Mouse (Mus musculus) cerebellum, adult 11-12 months (tissue): ENCODE data around the gene Zic4.

Experiments
- DNase-seq: peaks from one replicate; pipeline ENCODE4 v3.0.0; 2022

Zic4 gene

GRCm38 (mm10) chr9:91364127-91364970 is 2.1 kb downstream of the Zic4 start:
- peak; percentile 66 for DNase-seq

DNA sequence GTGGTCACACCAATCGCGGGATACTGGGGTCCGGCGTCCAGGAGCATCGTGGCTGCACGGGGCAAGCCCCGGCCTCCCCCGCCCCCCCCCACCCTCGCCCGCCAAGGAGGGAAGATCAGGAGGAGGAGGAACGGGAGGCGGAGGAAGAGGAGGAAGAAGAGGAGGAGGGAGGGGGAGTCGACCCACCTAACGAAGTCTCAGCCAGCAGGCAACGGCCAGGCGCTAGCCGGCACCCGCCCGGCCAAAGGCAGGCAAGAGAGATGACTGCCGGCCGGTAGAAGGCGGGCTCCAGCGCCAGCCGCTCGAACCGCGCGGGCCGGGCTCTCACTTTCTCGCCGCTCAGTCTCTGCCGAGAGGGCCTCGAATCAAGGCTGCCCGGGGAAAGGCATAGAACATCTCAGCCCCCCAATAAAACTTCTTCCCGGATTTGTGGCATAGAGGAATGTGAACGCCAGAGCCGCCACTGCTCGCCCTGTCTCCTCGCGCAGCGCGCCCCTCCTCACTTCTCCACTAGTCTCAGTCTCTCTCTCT is 2.8 kb downstream of the Zic4 start:
- peak; percentile 75 for DNase-seq

DNA sequence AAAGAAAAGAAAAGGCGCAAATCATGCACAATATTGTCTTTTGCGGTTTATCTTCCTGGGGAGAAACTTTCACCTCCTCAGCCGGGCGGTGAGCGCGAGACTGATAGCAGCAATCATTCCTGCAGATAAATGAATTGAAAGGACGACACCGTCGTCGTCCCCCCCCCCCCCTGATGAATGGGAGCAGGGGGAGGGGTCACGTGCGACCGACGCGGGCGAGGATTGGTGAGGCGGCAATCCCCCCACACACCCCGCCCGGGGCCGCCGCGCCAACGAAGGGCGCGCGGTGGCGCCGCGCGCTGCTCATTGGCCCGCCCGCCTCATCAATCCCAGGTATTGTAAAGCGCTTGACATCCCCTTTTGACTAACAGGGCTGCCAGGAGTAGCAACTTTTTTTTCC is 3.5 kb downstream of the Zic4 start, which contains the start of gene Zic1:
TSS of gene Zic1 (minus strand) at position 147 of the 400 bp plus-strand sequence.
- DNase-seq: peak; percentile 97

DNA sequence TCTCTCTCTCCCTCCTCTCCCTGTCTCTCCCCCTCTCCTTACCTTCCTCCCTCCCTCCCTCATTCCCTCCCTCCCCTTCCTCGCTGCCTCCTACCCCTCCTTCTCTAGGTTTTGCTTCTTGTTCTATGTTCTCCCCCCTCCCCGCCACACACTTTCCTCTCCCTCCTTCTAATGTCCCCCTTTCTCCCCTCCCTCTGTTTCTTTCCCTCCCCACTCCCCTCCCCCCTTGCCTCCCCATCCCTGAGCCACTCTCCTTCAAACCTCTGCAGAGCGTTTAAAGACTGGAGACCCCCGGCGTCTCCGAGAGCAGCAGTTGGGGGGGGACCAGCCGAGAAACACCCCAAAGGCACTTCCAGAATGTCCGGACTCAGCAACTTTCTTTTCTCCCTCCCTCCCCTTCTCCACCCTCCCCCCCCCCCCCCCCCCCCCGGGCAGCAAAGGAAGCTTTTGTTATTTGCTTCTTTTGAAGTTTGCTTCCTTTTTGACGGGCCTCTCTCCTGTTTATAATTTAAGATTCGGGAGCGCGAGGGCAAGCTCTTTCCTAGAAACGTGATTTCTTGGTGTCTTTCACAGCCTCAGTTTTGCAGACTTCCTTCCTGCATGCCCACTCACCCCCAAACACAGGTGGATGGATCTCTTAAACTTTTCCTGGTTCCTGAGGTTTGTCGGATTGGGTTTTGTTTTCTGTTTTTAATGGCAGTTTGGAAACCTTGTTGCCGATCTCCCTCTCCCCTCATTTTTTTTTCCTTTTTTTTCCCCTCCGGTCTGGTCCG is 4.2 kb downstream of the Zic4 start:
- DNase-seq: peak; percentile 70

DNA sequence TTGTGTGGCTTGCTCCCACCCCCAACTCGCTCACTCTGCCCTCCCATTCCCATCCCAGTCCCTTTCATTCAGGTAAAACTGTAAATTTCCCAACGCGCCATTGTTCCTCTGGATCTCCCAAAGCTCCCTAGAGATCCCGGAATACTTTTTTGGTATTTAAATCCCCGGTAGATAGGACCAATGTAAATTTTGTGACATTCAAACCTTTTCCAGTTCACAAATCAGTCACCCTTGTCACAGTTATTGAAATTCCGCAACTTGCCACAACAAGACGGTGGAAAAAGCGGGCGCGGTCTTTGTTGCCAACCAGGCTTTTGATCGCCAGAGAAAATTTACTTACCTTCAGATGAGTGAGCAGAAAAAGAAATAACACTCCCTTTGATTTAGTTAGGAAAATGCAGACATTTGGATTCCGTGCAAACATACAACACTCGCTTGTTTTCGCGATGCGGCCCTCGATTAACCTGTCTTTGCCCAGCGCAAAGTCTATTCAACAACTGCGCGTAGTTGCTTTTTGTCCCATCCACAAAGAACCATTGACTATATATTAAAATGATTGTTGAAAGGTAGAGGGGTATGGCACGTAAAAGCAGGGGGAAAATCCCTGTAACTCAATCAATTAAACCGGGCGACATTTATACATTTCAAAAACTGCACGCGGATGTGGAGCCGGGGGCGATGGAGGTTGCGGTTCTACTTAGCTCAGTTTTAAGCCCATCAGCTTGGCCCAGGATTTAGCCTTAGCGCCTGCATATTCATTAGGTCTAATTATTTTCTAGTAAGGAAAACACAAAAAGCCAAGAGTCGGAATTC is 5.0 kb downstream of the Zic4 start:
- peak; percentile 47 for DNase-seq

- DNase-seq: peak; percentile 47
These were observed 5.9 kb downstream of the Zic4 start for GRCm38 (mm10) chr9:91368150-91368549.

GRCm38 (mm10) chr9:91368946-91369292 is 6.7 kb downstream of the Zic4 start:
- no peak for DNase-seq

DNA sequence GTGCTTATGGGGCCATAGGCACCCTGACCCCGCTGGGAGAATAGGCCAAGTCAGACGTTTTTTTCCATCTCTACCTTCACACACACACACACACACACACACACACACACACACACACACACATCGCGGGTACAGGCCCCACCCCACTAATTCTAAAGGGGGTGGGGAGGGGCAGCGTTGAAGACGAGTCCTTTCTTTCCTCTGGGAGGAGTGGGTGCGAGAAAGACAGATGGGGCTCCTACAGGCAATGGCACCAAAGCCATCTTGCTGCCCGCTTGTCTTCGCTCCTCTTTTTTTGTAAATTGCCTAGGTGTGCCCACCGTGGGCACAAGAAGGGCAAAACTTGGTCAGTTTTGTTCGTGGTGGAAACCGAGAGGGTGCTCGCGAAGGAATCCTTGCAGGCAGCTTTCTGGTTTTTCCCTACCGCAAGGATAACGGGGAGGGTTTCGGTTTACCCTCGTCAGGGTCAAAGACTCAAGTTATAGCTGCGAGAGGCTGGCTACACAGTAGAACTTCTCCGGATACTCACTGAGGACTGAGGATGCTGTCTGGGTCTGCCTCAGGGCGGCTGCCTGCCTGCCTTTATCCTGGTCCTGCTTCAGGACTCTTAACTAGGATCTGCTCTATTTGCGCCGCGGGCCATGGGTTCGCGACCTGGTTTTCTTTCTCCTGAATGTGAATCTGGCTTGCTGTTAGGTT is 7.2 kb downstream of the Zic4 start:
- DNase-seq: peak; percentile 61

DNA sequence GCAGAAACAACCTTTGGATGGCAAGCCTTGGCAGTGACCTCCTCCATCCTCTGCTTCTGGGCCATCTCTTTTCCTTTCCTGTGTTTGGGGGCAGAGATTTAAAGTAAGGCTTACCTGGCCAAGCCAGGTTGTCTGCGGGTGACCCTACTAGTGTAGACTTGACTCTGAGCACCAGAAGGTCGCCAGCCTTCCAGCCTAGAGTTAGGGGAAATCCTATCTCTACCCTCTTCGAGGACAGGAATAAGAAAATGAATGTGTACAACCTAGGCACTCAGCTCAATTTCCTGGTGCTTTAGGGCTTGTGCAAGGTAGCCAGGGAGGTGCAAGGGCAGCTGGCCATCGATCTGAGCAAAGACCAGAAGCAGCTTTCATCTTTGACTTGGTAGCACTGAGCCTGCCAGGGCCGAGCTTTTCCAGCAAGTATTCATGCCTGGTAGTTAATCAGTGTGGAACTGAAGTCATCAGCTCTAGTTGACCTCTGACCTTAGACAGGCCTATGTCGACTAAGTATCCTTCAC is 8.0 kb downstream of the Zic4 start:
- DNase-seq: peak; percentile 60

DNA sequence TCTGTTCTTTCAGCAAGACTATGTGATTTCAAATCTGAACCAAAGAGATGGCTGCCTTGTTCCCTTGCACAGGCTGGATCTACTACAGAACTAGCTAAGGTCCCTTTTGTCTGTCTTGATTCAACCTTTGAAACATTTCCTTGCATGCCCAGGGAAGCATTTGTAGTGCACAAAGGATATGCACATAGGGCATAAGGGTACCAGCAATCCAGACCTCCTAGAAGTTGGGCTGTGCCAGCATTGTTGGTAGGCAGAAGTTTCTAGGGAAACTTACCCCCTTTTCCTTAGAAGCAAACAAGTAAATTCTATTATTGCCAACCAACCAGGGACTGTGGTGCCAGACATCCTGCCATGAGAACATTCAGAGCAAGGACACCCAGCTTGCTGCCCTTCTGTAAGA is 8.8 kb downstream of the Zic4 start:
- peak; percentile 41 for DNase-seq

- DNase-seq: no peak
These were observed 9.4 kb downstream of the Zic4 start for GRCm38 (mm10) chr9:91371608-91372007.

- peak; percentile 30 for DNase-seq
These were observed 11.8 kb downstream of the Zic4 start for GRCm38 (mm10) chr9:91373811-91374575.

- DNase-seq: peak; percentile 17
These were observed 12.5 kb downstream of the Zic4 start for GRCm38 (mm10) chr9:91374665-91375064.

GRCm38 (mm10) chr9:91377036-91377872 is 15.0 kb downstream of the Zic4 start:
- peak; percentile 76 for DNase-seq

- peak; percentile 79 for DNase-seq
These were observed 15.6 kb downstream of the Zic4 start for GRCm38 (mm10) chr9:91377873-91378150.

GRCm38 (mm10) chr9:91378411-91379299 is 16.4 kb downstream of the Zic4 start:
- DNase-seq: peak; percentile 81

DNA sequence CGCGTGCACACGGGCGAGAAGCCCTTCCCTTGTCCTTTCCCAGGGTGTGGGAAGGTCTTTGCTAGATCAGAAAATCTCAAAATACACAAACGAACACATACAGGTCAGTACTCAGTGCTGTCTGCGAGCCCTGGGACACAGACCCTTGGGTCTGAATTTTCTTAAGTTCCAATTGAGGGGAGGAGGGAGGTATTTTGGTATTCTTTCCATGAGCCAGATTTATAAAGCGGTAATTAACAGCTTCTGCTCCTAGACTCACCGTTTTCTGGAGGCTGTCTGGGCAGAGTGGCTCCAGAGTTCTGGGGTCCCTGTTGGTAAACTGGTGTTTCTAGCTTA is 17.1 kb downstream of the Zic4 start:
- no peak for DNase-seq

- peak; percentile 40 for DNase-seq
These were observed 17.7 kb downstream of the Zic4 start for GRCm38 (mm10) chr9:91379781-91380457.

DNA sequence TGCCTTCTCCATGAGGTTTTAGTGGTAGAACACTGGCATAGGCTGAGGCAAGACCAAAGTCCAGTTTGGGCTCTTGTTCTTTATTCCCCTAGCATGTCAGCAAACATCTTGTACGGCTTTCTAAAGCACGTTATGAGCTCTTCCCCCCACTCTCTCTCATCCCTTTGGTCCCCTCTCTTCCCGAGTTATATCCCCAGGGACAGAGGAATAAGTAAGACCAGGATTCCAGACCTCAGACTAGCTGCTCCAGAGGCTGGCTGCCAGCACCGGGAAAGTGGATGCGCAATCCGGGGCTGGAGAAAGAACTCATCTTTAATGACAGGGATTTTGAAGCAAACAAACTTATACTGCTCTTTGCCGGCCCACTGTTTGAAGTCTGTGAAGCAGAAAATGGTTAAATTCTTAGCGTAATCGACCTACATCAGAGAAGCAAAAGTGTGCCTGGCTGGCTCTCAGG is 18.3 kb downstream of the Zic4 start:
- DNase-seq: peak; percentile 70
